Mouse (Mus musculus): Measurements from ENCODE around the gene Gdap1l1.

DNA sequence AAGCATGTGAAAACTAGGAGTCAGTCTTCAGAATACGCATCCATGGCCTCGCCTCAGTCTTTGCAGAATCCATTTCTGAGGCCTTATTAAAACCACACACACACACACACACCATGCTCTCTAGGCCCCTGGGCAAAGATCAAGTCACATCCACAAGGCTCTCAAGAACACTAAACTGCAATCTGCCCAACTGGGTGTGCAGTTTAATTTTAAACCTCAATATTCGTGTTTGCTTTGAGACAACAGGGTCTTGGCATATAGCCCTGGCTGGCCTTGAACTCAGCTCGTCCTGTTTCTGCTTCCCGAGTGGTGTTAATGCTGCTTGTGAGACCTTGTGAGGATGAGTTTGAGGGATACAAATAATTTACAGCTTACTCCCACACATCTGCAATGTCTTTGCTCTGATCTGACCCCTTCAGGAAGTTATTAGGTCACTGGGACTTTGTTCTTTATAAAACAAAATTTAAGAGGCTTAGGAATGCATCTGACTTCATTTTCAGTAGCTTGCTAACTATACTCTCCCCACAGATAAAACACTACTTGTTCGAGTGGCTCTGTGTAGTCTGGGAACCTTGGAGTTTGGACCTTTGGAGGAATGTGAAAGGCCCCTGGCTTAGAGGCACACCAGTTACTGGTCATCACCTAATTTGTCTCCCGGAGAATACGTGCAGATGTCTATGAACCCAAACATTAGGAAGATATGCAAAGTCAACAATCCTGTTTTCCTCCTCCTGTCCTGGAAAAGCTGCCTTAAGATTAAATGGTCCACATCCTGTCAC lies 34.0 kb upstream of the Gdap1l1 start:
- no peak for TF ChIP-seq CTCF (IDR thresholded peaks at IDR 0.05; ENCODE audit: low read depth)
- no peak for TF ChIP-seq EP300 (IDR thresholded peaks at IDR 0.05; ENCODE audit: low read depth)
